Mouse (Mus musculus) kidney, postnatal 25 days (tissue): ENCODE results near the gene Ntsr2.
"Not testable (repeated sequence)": the region's sequence is repeated elsewhere in the genome, so short reads cannot be mapped to it uniquely, and the experiment has no call there.

ENCODE experiments used
- DNase-seq, 2 experiments: peaks; one replicate each; pipeline ENCODE4 v3.0.0; 2021; ENCODE audit warnings: mixed read lengths in 2 of 2

The Ntsr2 gene

GRCm38 (mm10) chr12:16649819-16650218 is 3.4 kb upstream of the Ntsr2 start:
- DNase-seq: no peak

GRCm38 (mm10) chr12:16655604-16656003 is 2.4 kb downstream of the Ntsr2 start:
- no peak for DNase-seq

DNA sequence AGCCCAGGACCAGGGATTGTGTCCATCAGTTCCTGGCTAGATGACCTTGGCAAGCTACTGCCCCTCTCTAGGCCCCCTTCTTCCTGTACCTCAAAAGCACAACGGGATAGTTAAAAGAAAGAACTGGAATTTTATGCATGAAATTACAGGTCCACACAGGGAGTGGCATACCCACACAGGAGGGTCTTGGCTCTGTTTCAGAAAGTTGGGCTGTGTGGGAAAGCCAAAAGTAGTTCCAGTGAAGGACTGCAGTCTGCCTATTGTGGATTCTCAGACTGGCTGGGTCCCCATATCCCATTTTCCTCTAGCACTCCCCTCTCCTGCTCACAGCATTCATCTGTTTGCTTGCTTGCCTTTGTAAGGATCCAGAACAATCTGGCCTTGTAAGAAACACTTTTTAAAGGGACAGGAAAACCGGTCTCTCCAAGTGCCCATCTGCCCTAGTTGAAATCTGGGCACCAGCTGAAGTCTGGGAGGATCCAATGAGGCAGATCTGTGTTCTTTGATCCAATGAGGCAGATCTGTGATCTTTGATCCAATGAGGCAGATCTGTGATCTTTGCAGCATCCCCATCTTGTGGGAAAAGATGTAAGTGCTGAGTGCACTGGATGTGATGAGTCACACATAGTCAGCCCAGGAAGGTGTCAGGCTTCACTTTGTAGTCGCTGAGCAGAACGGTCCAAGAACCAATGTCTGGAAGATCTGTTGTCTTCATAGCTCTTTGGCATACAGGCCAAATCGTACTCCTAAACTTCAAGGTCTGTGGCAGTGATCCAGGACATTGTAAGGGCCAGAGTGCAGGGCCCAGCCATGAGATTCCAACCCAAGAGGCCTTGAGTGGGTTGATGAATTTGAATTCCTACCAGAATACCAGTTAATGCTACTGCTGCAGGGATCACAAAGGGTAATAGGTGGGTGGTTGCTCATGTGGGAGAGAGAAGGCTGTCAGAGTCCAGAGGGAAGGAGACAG is 4.0 kb downstream of the Ntsr2 start:
- DNase-seq: no peak

GRCm38 (mm10) chr12:16661459-16661858 is 8.3 kb downstream of the Ntsr2 start:
- DNase-seq: no peak

DNA sequence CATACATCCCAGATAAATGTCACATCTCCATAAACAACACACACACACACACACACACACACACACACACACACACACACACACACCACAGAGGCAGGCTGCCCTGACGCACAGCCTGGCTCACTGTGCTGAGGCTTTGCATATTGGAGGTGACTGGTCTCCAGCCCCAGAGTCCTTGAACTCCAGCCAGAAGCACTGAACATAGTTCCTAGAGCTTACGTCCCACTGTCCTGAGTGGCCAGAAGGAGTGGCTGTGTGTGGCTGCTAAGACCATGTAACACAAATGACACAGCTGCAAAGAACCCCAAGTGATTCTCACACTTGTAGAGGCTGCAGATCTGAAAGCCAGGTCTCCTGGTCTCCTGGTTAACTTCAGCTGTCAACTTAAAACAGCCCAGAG is 8.8 kb downstream of the Ntsr2 start:
- no peak for DNase-seq

DNA sequence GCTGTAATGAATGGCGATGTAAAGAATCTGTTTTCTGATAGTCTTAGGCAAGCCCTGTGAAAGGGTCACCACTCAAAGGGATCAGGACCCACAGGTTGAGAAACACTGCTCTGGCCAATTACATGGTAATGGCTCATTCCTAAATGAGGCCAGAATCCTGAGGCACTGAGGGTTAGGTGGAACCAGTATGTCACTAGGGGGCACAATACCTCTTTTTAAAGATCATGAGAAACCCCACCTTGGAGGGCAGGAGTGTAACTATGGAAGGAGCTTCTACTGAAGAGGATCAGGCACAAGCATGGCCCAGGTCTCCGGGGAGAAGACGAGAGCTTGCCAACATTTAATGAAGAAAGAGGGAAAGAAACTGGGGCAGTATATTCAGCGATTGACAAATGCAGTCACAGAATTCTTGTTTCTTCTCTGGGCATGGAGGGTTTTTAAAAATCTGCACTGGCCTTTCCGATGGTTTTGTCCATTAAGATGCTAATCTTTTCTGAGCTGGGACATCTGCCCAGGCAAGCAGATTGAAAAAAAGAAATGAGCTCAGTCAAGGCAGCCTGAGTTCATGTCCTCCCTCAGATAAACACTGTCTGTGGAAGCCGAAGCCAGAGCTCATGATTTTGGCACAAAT is 9.9 kb downstream of the Ntsr2 start:
- no peak for DNase-seq

DNA sequence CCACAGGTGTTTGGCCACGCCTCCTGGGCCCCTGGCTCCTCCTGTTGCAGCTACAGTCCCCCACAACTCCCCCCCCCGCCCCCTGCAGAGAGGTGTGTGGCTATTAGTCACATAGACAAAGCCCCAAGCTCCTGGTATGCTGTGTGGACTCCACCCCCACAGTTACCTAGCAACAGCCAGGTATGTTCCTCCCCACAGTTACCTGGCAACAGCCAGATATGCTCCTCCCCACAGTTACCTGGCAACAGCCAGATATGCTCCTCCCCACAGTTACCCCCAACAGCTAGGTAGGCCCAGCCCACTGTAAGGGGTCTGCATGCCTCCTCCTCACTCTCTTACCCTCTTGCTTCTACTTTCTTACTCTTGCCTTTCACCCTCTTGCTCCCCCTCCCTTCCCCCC is 11.8 kb downstream of the Ntsr2 start:
- DNase-seq: no peak

DNA sequence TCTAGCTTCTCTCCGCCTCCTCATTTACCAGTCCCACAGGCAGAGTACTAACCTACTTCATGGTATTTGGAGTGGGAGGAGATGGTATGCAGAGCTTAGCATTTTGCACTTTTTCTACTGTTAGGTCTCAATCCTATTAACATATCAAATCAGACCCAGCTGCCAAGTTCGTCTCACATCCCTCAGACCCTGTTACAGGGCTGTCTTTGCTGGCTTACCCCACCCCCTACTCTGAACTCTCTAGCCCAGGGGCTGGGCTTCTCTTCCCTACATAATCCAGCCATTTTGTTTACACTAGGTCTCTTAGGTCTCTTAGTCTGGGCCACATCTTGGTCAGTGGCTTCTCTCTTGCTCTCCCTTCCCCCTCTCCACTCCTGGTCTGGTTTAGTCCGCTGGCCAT is 16.0 kb downstream of the Ntsr2 start:
- no peak for DNase-seq

- no peak for DNase-seq
Measured at GRCm38 (mm10) chr12:16672246-16672645, 19.1 kb downstream of the Ntsr2 start.

DNA sequence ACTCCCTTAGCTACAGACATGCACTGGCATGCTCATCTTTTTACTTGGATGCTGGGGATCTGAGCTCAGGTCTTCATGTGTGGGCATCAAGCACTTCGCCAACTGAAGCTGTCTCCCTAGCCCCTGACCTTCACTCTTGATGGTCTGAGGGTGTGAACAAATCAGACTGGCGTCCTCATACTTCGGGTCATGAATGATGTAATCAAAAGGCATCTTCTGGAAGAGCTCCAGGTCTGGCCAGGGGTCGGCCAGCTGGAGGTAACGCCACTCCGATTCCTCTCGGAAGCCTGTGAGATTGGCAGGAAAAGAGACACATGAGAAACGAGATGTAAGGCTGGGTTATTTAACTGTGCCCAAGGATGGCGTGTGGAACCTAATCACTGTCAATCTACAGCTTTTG is 37.4 kb downstream of the Ntsr2 start:
- DNase-seq: no peak

DNA sequence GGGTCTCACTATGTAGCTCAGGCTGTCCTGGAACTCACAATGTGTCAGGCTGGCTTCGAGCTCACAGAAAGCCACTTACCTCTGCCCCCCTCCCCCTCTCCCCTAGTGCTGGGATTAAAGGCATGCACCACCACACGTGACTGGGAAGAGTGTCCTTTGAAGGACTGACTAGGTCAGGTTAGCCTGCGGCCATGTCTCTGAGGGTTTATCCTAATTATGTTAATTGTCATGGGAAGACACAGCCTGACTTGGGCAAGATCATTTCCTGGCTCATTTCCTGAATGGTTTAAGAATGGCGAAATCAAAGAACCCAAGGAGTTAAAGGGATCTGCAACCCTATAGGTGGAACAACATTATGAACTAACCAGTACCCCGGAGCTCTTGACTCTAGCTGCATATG is 41.6 kb downstream of the Ntsr2 start:
- DNase-seq: no peak

- not testable (repeated sequence) for DNase-seq
Measured at GRCm38 (mm10) chr12:16695252-16695651, 42.1 kb downstream of the Ntsr2 start.

GRCm38 (mm10) chr12:16696146-16696545 is 43.0 kb downstream of the Ntsr2 start:
- DNase-seq: no peak

DNA sequence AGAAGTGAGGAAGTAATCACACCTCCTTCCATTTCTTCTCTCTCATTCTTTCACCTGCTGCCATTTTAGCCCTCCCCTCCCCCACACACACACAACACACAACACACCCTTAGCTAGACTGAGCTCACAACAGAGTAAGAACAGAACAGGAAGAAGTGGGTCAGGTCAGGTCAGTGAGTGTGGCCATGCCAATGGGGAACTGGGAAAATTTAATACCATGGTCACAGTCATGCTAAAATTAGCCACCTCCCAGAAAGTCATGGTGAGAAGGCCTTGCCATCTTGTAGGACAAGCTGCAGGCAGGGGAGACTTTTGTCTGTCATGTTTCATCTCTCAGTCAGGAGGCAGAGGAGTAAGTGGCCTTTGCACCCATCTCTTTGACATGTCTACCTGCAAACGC is 45.5 kb downstream of the Ntsr2 start:
- no peak for DNase-seq
